Mouse (Mus musculus) urinary bladder, postnatal 36 days (tissue): ENCODE measurements at regions not wholly inside any gene's neighbourhood (a gene's known extent, or its start where the extent isn't known, plus 50 kb on each side); places are given as distances from the start of the nearest gene placed in this dataset.

ENCODE experiments used
- DNase-seq, 2 experiments: peaks; one replicate each; pipeline ENCODE4 v3.0.0; 2022; ENCODE audit warnings: low spot score in 2 of 2, mixed read lengths in 1 of 2

GRCm38 (mm10) chr4:10560078-10560477 lies 314.2 kb upstream of the 2610301B20Rik start:
- no peak for DNase-seq

- DNase-seq, result no peak
Measured at GRCm38 (mm10) chr4:10604513-10604912, 269.8 kb upstream of the 2610301B20Rik start.

- DNase-seq, result no peak
Measured at GRCm38 (mm10) chr4:10607855-10608576, 266.3 kb upstream of the 2610301B20Rik start.

GRCm38 (mm10) chr4:10610784-10611183 lies 263.5 kb upstream of the 2610301B20Rik start:
- DNase-seq, result no peak
